Comparison of ENCODE assay signal across 22 mouse cellular contexts in genomic region chr2:103406239-103406638, GRCm38 (mm10). TPM values are rescaled to one million over a fixed set of nuclear protein-coding genes. Genes with fewer than 3 reads are reported as not detected.
DNase-seq lines count a peak whose midpoint lies in the region; ATAC-seq lines count a peak whose summit lies in the region.
"Had no signal": no experiment of that assay in that cellular context is flagged by ENCODE, and none has a peak within 500 bp of the region (broad histone marks: within the 10 kb centered on the region; RNA-seq: fewer than 3 reads in every experiment).

No protein-coding gene starts in this region.

- no peak overlapping the region for H3K9ac ChIP-seq in hindbrain, embryonic 12.5 days

- H3K4me1 ChIP-seq in hindbrain, embryonic 12.5 days, result no peaks in the 10 kb centered on the region

- H3K9me3 ChIP-seq in hindbrain, embryonic 12.5 days (replicated peaks), result no peaks in the 10 kb centered on the region
- H3K9me3 ChIP-seq: G1E had no signal

- H3K27me3 ChIP-seq in hindbrain, embryonic 12.5 days, result no peaks in the 10 kb centered on the region
- H3K27me3 ChIP-seq: CH12.LX had no signal

- no peaks in the 10 kb centered on the region for H3K36me3 ChIP-seq in hindbrain, embryonic 12.5 days
- H3K36me3 ChIP-seq: G1E had no signal

- no peak overlapping the region for H3K4me3 ChIP-seq in hindbrain, embryonic 12.5 days

- no peak for DNase-seq in frontal cortex, postnatal 14 days (ENCODE audit: low spot score in 2 of 2)
- DNase-seq in right cerebral cortex, adult 2 months (ENCODE audit: low spot score in 2 of 2), result peak; percentile 13 to 21
- DNase-seq in right cerebral cortex, postnatal 36 days (ENCODE audit: low spot score in 2 of 2), result no peak
- peak; percentile 24 for DNase-seq in brain, adult 2 months (ENCODE audit: low read depth, low spot score)
- DNase-seq: adrenal gland, adult 2 months; adrenal gland, adult 8-10 months; adrenal gland, postnatal 10 days; adrenal gland, postnatal 14 days; adrenal gland, postnatal 25 days; adrenal gland, postnatal 36 days; B cell, adult 2 months; cerebellum, adult 11 months; cerebellum, adult 11-12 months; cerebellum, adult 18-20 months; cerebellum, adult 2 months had no signal

- peak; percentile 62; the same call in 1 of the 2 replicates for ATAC-seq in frontal cortex, adult (ENCODE audit: low TSS enrichment)
- no peak for ATAC-seq in hindbrain, embryonic 12.5 days (ENCODE audit: low FRiP score)
- ATAC-seq: activated CD4-positive, CD25-positive, alpha-beta regulatory T cell, adult 4 months; CD4-positive, CD25-positive, alpha-beta regulatory T cell, adult 4 months; Patski had no signal

- 81% methylated on average over 3 of the region's 3 CpGs for WGBS in hindbrain, embryonic 12.5 days

- H3K27ac ChIP-seq in hindbrain, embryonic 12.5 days, result no peak overlapping the region

- H3K4me2 ChIP-seq in hindbrain, embryonic 12.5 days (replicated peaks), result no peak overlapping the region

RNA-seq across cellular contexts. Expression of gene Elf5, which starts 5.2 kb away (rescaled TPM):
- polyA plus RNA-seq in hindbrain, embryonic 12.5 days (2016; fragmentation: Nextera tagmentation; extraction: Ambion mirVana), result not detected in 2 replicates
- polyA plus RNA-seq: activated CD4-positive, CD25-positive, alpha-beta regulatory T cell, adult 4 months; adrenal gland, adult 2 months; CD4-positive, CD25-positive, alpha-beta regulatory T cell, adult 4 months; G1E; Patski had no signal

Comparison
In these comparisons a context has a peak if more than half of its experiments do, and no peak if none do; other contexts are left out.
1. DNase-seq: peak in right cerebral cortex, adult 2 months (2 of 2) and brain, adult 2 months (single experiment); none in frontal cortex, postnatal 14 days (0 of 2) and right cerebral cortex, postnatal 36 days (0 of 2).